Mouse (Mus musculus) MEL (cell line): ENCODE measurements at regions not wholly inside any gene's neighbourhood (a gene's known extent, or its start where the extent isn't known, plus 50 kb on each side); places are given as distances from the start of the nearest gene placed in this dataset.
"Not testable (repeated sequence)": the region's sequence is repeated elsewhere in the genome, so short reads cannot be mapped to it uniquely, and the experiment has no call there.

Experiments
- DNase-seq: peaks from one replicate; pipeline ENCODE4 v3.0.0; 2011; ENCODE audit warnings: low read depth, low spot score
- H3K27ac ChIP-seq: 2 replicates; pipeline ENCODE4 v1.5.1; 2012; ENCODE audit warnings: low read depth, mild to moderate bottlenecking, control low read depth, low read length, moderate library complexity; ENCODE audit not compliant: control insufficient read depth
- H3K27me3 ChIP-seq, 2 experiments: fragments of 150-350 bp in 1 of 2; sonication (generic) in 1 of 2; 2 replicates each; pipeline ENCODE4 v1.6.1; 2012; ENCODE audit warnings: low read length in 2 of 2, mild to moderate bottlenecking in 2 of 2, improper control_type of control experiment in 1 of 2, moderate library complexity in 1 of 2; ENCODE audit not compliant: insufficient read depth in 2 of 2, control insufficient read depth in 1 of 2
- H3K36me3 ChIP-seq, 2 experiments: 2 replicates each; pipeline ENCODE4 v1.6.1; 2012 to 2014; ENCODE audit warnings: low read length in 2 of 2, improper control_type of control experiment in 1 of 2, inconsistent platforms in 1 of 2, mild to moderate bottlenecking in 1 of 2; ENCODE audit not compliant: insufficient read depth in 2 of 2, control insufficient read depth in 1 of 2
- H3K4me1 ChIP-seq, 2 experiments: fragments of 150-350 bp in 1 of 2; sonication (generic) in 1 of 2; 2 replicates each; pipeline ENCODE4 v1.6.1; 2012; ENCODE audit warnings: low read length in 2 of 2, improper control_type of control experiment in 1 of 2, mild to moderate bottlenecking in 1 of 2; ENCODE audit not compliant: insufficient read depth in 2 of 2, control insufficient read depth in 1 of 2
- H3K4me3 ChIP-seq, 2 experiments: fragments of 150-350 bp in 1 of 2; sonication (generic) in 1 of 2; 2 replicates each; pipeline ENCODE4 v1.5.1; 2012; ENCODE audit warnings: low read depth in 2 of 2, low read length in 2 of 2, mild to moderate bottlenecking in 2 of 2, moderate library complexity in 2 of 2, control low read depth in 1 of 2, improper control_type of control experiment in 1 of 2; ENCODE audit not compliant: control insufficient read depth in 1 of 2, insufficient read depth in 1 of 2
- H3K79me2 ChIP-seq: 2 replicates; pipeline ENCODE4 v1.6.1; 2012; ENCODE audit warnings: mild to moderate bottlenecking, low read length, moderate library complexity; ENCODE audit not compliant: control insufficient read depth, poor library complexity, insufficient read depth
- H3K9ac ChIP-seq: 2 replicates; pipeline ENCODE4 v1.6.1; 2012; ENCODE audit warnings: low read depth, mild to moderate bottlenecking, control low read depth, low read length, moderate library complexity; ENCODE audit not compliant: control insufficient read depth, poor library complexity, severe bottlenecking
- H3K9me3 ChIP-seq: fragments of 150-350 bp; sonication (generic); replicated peaks from 2 replicates; pipeline ENCODE4 v1.6.1; 2012; ENCODE audit warnings: mild to moderate bottlenecking, low read length, improper control_type of control experiment, moderate library complexity; ENCODE audit not compliant: insufficient read depth
- CHD2 ChIP-seq: IDR thresholded peaks from 2 replicates; pipeline ENCODE4 v1.6.1; 2011; ENCODE audit warnings: low read length, improper control_type of control experiment
- CTCF ChIP-seq, 3 experiments: IDR thresholded peaks in 2 of 3; conservative IDR thresholded peaks in 1 of 3; 2 replicates each; pipeline ENCODE4 v1.5.1; 2011 to 2012; ENCODE audit warnings: low read length in 3 of 3, low read depth in 2 of 3, mild to moderate bottlenecking in 2 of 3, improper control_type of control experiment in 1 of 3, inconsistent platforms in 1 of 3, mixed read lengths in 1 of 3, moderate library complexity in 1 of 3; ENCODE audit not compliant: control insufficient read depth in 1 of 3, insufficient read depth in 1 of 3, poor library complexity in 1 of 3, severe bottlenecking in 1 of 3
- E2F4 ChIP-seq: IDR thresholded peaks from 2 replicates; pipeline ENCODE4 v1.6.1; 2011; ENCODE audit warnings: low read depth, low read length, improper control_type of control experiment, borderline replicate concordance
- EP300 ChIP-seq, 2 experiments: IDR thresholded peaks; 2 replicates each; pipeline ENCODE4 v1.6.1; 2011; ENCODE audit warnings: improper control_type of control experiment in 2 of 2, low read length in 2 of 2, low read depth in 1 of 2, mild to moderate bottlenecking in 1 of 2
- ETS1 ChIP-seq: IDR thresholded peaks from 2 replicates; pipeline ENCODE4 v1.6.1; 2012; ENCODE audit warnings: low read depth, mild to moderate bottlenecking, inconsistent platforms, low read length, improper control_type of control experiment, moderate library complexity
- GABPA ChIP-seq: IDR thresholded peaks from 2 replicates; pipeline ENCODE4 v1.6.1; 2012; ENCODE audit warnings: low read depth, mild to moderate bottlenecking, inconsistent platforms, low read length, improper control_type of control experiment, moderate library complexity
- HCFC1 ChIP-seq: IDR thresholded peaks from 2 replicates; pipeline ENCODE4 v1.6.1; 2012; ENCODE audit warnings: low read depth, mild to moderate bottlenecking, inconsistent platforms, low read length, improper control_type of control experiment, moderate library complexity
- KAT2A ChIP-seq: conservative IDR thresholded peaks from 2 replicates; pipeline ENCODE4 v1.6.1; 2012; ENCODE audit warnings: low read depth, low read length, improper control_type of control experiment, inconsistent platforms
- MAZ ChIP-seq: IDR thresholded peaks from 2 replicates; pipeline ENCODE4 v1.6.1; 2012; ENCODE audit warnings: low read depth, mild to moderate bottlenecking, inconsistent platforms, low read length, improper control_type of control experiment
- MYB ChIP-seq: IDR thresholded peaks from 2 replicates; pipeline ENCODE4 v1.6.1; 2011; ENCODE audit warnings: mild to moderate bottlenecking, low read depth, low read length, improper control_type of control experiment
- MYC ChIP-seq: IDR thresholded peaks from 2 replicates; pipeline ENCODE4 v1.6.1; 2011; ENCODE audit warnings: low read depth, mild to moderate bottlenecking, low read length, improper control_type of control experiment, moderate library complexity
- POLR2A ChIP-seq, 2 experiments: IDR thresholded peaks; 2 replicates each; pipeline ENCODE4 v1.6.1; 2011 to 2012; ENCODE audit warnings: low read length in 2 of 2, mild to moderate bottlenecking in 2 of 2, control low read depth in 1 of 2, improper control_type of control experiment in 1 of 2, low read depth in 1 of 2, moderate library complexity in 1 of 2; ENCODE audit not compliant: control insufficient read depth in 1 of 2, insufficient read depth in 1 of 2, poor library complexity in 1 of 2
- POLR2AphosphoS2 ChIP-seq: IDR thresholded peaks from 2 replicates; pipeline ENCODE4 v1.6.1; 2011; ENCODE audit warnings: low read length, improper control_type of control experiment
- POLR2AphosphoS5 ChIP-seq: IDR thresholded peaks from 2 replicates; pipeline ENCODE4 v1.6.1; 2012; ENCODE audit warnings: low read depth, borderline replicate concordance, mild to moderate bottlenecking, inconsistent platforms, low read length, moderate library complexity, mixed read lengths
- RAD21 ChIP-seq: IDR thresholded peaks from 2 replicates; pipeline ENCODE4 v1.6.1; 2011; ENCODE audit warnings: mild to moderate bottlenecking, low read depth, low read length, improper control_type of control experiment
- RCOR1 ChIP-seq: IDR thresholded peaks from 2 replicates; pipeline ENCODE4 v1.6.1; 2012; ENCODE audit warnings: low read depth, mild to moderate bottlenecking, inconsistent platforms, low read length, improper control_type of control experiment
- SMC3 ChIP-seq: IDR thresholded peaks from 2 replicates; pipeline ENCODE4 v1.6.1; 2011; ENCODE audit warnings: low read depth, low read length, improper control_type of control experiment
- UBTF ChIP-seq: IDR thresholded peaks from 2 replicates; pipeline ENCODE4 v1.6.1; 2012; ENCODE audit warnings: low read depth, mild to moderate bottlenecking, inconsistent platforms, low read length, improper control_type of control experiment, moderate library complexity, borderline replicate concordance; ENCODE audit not compliant: insufficient read depth
- USF2 ChIP-seq, 2 experiments: IDR thresholded peaks; 2 replicates each; pipeline ENCODE4 v1.6.1; 2011 to 2012; ENCODE audit warnings: improper control_type of control experiment in 2 of 2, low read length in 2 of 2, borderline replicate concordance in 1 of 2, inconsistent platforms in 1 of 2, low read depth in 1 of 2, mild to moderate bottlenecking in 1 of 2; ENCODE audit not compliant: insufficient read depth in 1 of 2
- ZKSCAN1 ChIP-seq: IDR thresholded peaks from 2 replicates; pipeline ENCODE4 v1.6.1; 2012; ENCODE audit warnings: low read depth, mild to moderate bottlenecking, inconsistent platforms, low read length, improper control_type of control experiment, moderate library complexity
- ZMIZ1 ChIP-seq: IDR thresholded peaks from 2 replicates; pipeline ENCODE4 v1.6.1; 2012; ENCODE audit warnings: low read depth, mild to moderate bottlenecking, inconsistent platforms, low read length, improper control_type of control experiment, moderate library complexity

GRCm38 (mm10) chr9:4020093-4020492, 289.2 kb downstream of the Aasdhppt start:
- H3K9ac ChIP-seq, result no peak overlapping the region
- no peaks in the 10 kb centered on the region; the same call in none of the 2 replicates for H3K9me3 ChIP-seq
- H3K79me2 ChIP-seq, result no peaks in the 10 kb centered on the region
- TF ChIP-seq CHD2 (no peak), POLR2AphosphoS2 (no peak), POLR2A (IDR thresholded peaks at IDR 0.05; ENCODE audit: control insufficient read depth in 1 of 2, insufficient read depth in 1 of 2, low read depth in 1 of 2, low read length in 2 of 2, poor library complexity in 1 of 2) (no peak), ZKSCAN1 (no peak), POLR2AphosphoS5 (no peak)
- H3K27me3 ChIP-seq, result no peaks in the 10 kb centered on the region
- H3K4me3 ChIP-seq, result no peak overlapping the region
- no peak for DNase-seq
- no peaks in the 10 kb centered on the region for H3K36me3 ChIP-seq
- H3K4me1 ChIP-seq, result no peaks in the 10 kb centered on the region
- no peak overlapping the region for H3K27ac ChIP-seq

GRCm38 (mm10) chr9:3996686-3997085, 312.6 kb downstream of the Aasdhppt start:
- H3K9me3 ChIP-seq, result no peaks in the 10 kb centered on the region
- no peak overlapping the region for H3K9ac ChIP-seq
- H3K27me3 ChIP-seq, result no peaks in the 10 kb centered on the region
- no peaks in the 10 kb centered on the region for H3K4me1 ChIP-seq
- no peaks in the 10 kb centered on the region for H3K79me2 ChIP-seq
- no peak for DNase-seq
- no peak overlapping the region for H3K4me3 ChIP-seq
- H3K27ac ChIP-seq, result no peak overlapping the region
- TF ChIP-seq CTCF (IDR thresholded peaks at IDR 0.05 in 2 of 3, conservative IDR thresholded peaks at IDR 0.05 in 1 of 3; ENCODE audit: control insufficient read depth in 1 of 3, insufficient read depth in 1 of 3, low read depth in 2 of 3, low read length in 3 of 3, poor library complexity in 1 of 3, severe bottlenecking in 1 of 3) (no peak), EP300 (IDR thresholded peaks at IDR 0.05; ENCODE audit: low read depth in 1 of 2, low read length in 2 of 2) (no peak), ZMIZ1 (no peak), UBTF (no peak), ETS1 (no peak), MAZ (no peak), USF2 (IDR thresholded peaks at IDR 0.05; ENCODE audit: borderline replicate concordance in 1 of 2, insufficient read depth in 1 of 2, low read depth in 1 of 2, low read length in 2 of 2) (no peak), E2F4 (no peak), KAT2A (no peak), GABPA (no peak), RCOR1 (no peak), RAD21 (no peak), HCFC1 (no peak), POLR2AphosphoS5 (no peak), SMC3 (no peak), MYB (no peak), CHD2 (no peak), MYC (no peak)
- TF ChIP-seq, all 39 proteins: peak for 0
- no peaks in the 10 kb centered on the region for H3K36me3 ChIP-seq

- H3K4me1 ChIP-seq, H3K79me2 ChIP-seq, H3K9ac ChIP-seq, H3K36me3 ChIP-seq, H3K9me3 ChIP-seq, H3K27ac ChIP-seq, H3K4me3 ChIP-seq, DNase-seq, H3K27me3 ChIP-seq: not testable (repeated sequence)
Measured at GRCm38 (mm10) chr9:3988383-3988782, 320.9 kb downstream of the Aasdhppt start.

GRCm38 (mm10) chr9:3987971-3988370, 321.3 kb downstream of the Aasdhppt start:
- not testable (repeated sequence) for H3K36me3 ChIP-seq, H3K4me1 ChIP-seq, DNase-seq, H3K4me3 ChIP-seq, H3K9ac ChIP-seq, H3K27ac ChIP-seq, H3K27me3 ChIP-seq, H3K79me2 ChIP-seq, H3K9me3 ChIP-seq
